Comparison of ENCODE assay signal across 33 mouse cellular contexts in genomic region chr2:130248226-130248625, GRCm38 (mm10). TPM values are rescaled to one million over a fixed set of nuclear protein-coding genes. Genes with fewer than 3 reads are reported as not detected.
DNase-seq lines count a peak whose midpoint lies in the region; ATAC-seq and TF ChIP-seq lines count a peak whose summit lies in the region.
"Had no signal": no experiment of that assay in that cellular context is flagged by ENCODE, and none has a peak within 500 bp of the region (broad histone marks: within the 10 kb centered on the region; RNA-seq: fewer than 3 reads in every experiment).

No protein-coding gene starts in this region.

- H3K36me3 ChIP-seq in stomach, embryonic 15.5 days = no peaks in the 10 kb centered on the region
- no peaks in the 10 kb centered on the region for H3K36me3 ChIP-seq in stomach, postnatal 0 days (ENCODE audit: control insufficient read depth, insufficient read depth, low read length)
- no peaks in the 10 kb centered on the region for H3K36me3 ChIP-seq in liver, embryonic 13.5 days
- H3K36me3 ChIP-seq in liver, embryonic 16.5 days (ENCODE audit: control insufficient read depth, insufficient read depth) = no peaks in the 10 kb centered on the region
- H3K36me3 ChIP-seq in forebrain, embryonic 13.5 days (ENCODE audit: poor library complexity, severe bottlenecking) = no peaks in the 10 kb centered on the region
- H3K36me3 ChIP-seq in intestine, embryonic 16.5 days (ENCODE audit: control insufficient read depth, insufficient read depth, low read length) = no peaks in the 10 kb centered on the region
- H3K36me3 ChIP-seq: forebrain, embryonic 10.5 days; G1E; heart, embryonic 10.5 days; heart, embryonic 13.5 days; hindbrain, embryonic 15.5 days had no signal

- TF ChIP-seq CTCF in stomach, postnatal 0 days (IDR thresholded peaks at IDR 0.05; ENCODE audit: low read depth) = no peak

- DNase-seq in stomach, postnatal 0 days (ENCODE audit: low spot score) = no peak
- peak; percentile 35 for DNase-seq in liver, embryonic 13.5 days
- DNase-seq in heart, adult 11 months = no peak
- DNase-seq: adrenal gland, adult 2 months; adrenal gland, postnatal 14 days; B cell, adult 2 months; cerebellum, adult 11 months; cerebellum, adult 8-10 months; cerebellum, postnatal 10 days; cerebellum, postnatal 36 days; forebrain, postnatal 0 days; gastrocnemius, adult 2 months; gastrocnemius, postnatal 25 days; heart, adult 2 months; heart, postnatal 14 days; heart, postnatal 4 days had no signal

- no peak for TF ChIP-seq EP300 in stomach, postnatal 0 days (optimal IDR thresholded peaks at IDR 0.05)

- no peaks in the 10 kb centered on the region for H3K27me3 ChIP-seq in stomach, embryonic 15.5 days (replicated peaks)
- H3K27me3 ChIP-seq in stomach, postnatal 0 days (ENCODE audit: control insufficient read depth, insufficient read depth, low read length) = no peaks in the 10 kb centered on the region
- H3K27me3 ChIP-seq in liver, embryonic 13.5 days = 0 out of 2 replicates have a peak, but pooled peaks cover 2% of the 10 kb centered on the region
- no peaks in the 10 kb centered on the region for H3K27me3 ChIP-seq in liver, embryonic 16.5 days (ENCODE audit: control insufficient read depth, insufficient read depth, low read depth, low read length)
- H3K27me3 ChIP-seq in forebrain, embryonic 13.5 days = no peaks in the 10 kb centered on the region
- H3K27me3 ChIP-seq in intestine, embryonic 16.5 days (replicated peaks; ENCODE audit: control insufficient read depth, insufficient read depth, low read length) = no peaks in the 10 kb centered on the region
- H3K27me3 ChIP-seq: hindbrain, embryonic 15.5 days had no signal

- no peak overlapping the region for H3K4me2 ChIP-seq in stomach, embryonic 15.5 days
- H3K4me2 ChIP-seq in stomach, postnatal 0 days (replicated peaks; ENCODE audit: low read depth) = no peak overlapping the region
- peak overlapping the region; percentile 19; the same call in 1 of the 2 replicates for H3K4me2 ChIP-seq in liver, embryonic 13.5 days
- no peak overlapping the region for H3K4me2 ChIP-seq in liver, embryonic 16.5 days (ENCODE audit: low read depth, low read length)
- no peak overlapping the region for H3K4me2 ChIP-seq in forebrain, embryonic 13.5 days
- H3K4me2 ChIP-seq in intestine, embryonic 16.5 days (ENCODE audit: low read depth, low read length) = no peak overlapping the region
- H3K4me2 ChIP-seq: heart, embryonic 13.5 days; hindbrain, embryonic 15.5 days had no signal

- ATAC-seq in stomach, embryonic 15.5 days (ENCODE audit: insufficient read depth, low FRiP score, low read depth) = peak; percentile 53; the same call in 1 of the 2 replicates
- ATAC-seq in stomach, postnatal 0 days (ENCODE audit: low FRiP score, low TSS enrichment) = no peak
- ATAC-seq in liver, embryonic 13.5 days (ENCODE audit: low read depth) = peak; percentile 95
- peak; percentile 84 for ATAC-seq in liver, embryonic 16.5 days (ENCODE audit: low read depth)
- ATAC-seq in forebrain, embryonic 13.5 days = no peak
- ATAC-seq in intestine, embryonic 16.5 days = no peak
- ATAC-seq: forebrain, embryonic 14.5 days; forebrain, postnatal 0 days had no signal

- 70% methylated on average over 7 of the region's 7 CpGs for WGBS in stomach, embryonic 15.5 days
- WGBS in stomach, postnatal 0 days = 63% methylated on average over 6 of the region's 7 CpGs
- 20% methylated on average over 7 of the region's 7 CpGs for WGBS in liver, embryonic 13.5 days (ENCODE audit: insufficient replicate concordance)
- 35% methylated on average over 7 of the region's 7 CpGs for WGBS in liver, embryonic 16.5 days (ENCODE audit: insufficient replicate concordance)
- 73% methylated on average over 7 of the region's 7 CpGs for WGBS in forebrain, embryonic 13.5 days
- WGBS in intestine, embryonic 16.5 days = 66% methylated on average over 7 of the region's 7 CpGs

- H3K4me3 ChIP-seq in stomach, embryonic 15.5 days (replicated peaks) = no peak overlapping the region
- no peak overlapping the region for H3K4me3 ChIP-seq in stomach, postnatal 0 days (ENCODE audit: low read depth, low read length)
- H3K4me3 ChIP-seq in liver, embryonic 13.5 days (replicated peaks) = no peak overlapping the region
- H3K4me3 ChIP-seq in liver, embryonic 16.5 days (ENCODE audit: low read depth, low read length) = no peak overlapping the region
- no peak overlapping the region for H3K4me3 ChIP-seq in forebrain, embryonic 13.5 days
- no peak overlapping the region for H3K4me3 ChIP-seq in intestine, embryonic 16.5 days (ENCODE audit: low read length)
- H3K4me3 ChIP-seq: forebrain, embryonic 10.5 days; gastrocnemius, adult 2 months; heart, adult 2 months; heart, embryonic 10.5 days; heart, embryonic 13.5 days; hindbrain, embryonic 15.5 days had no signal

- H3K9me3 ChIP-seq in stomach, embryonic 15.5 days = no peaks in the 10 kb centered on the region
- H3K9me3 ChIP-seq in stomach, postnatal 0 days (ENCODE audit: control insufficient read depth, low read length) = no peaks in the 10 kb centered on the region
- H3K9me3 ChIP-seq in liver, embryonic 13.5 days (replicated peaks) = no peaks in the 10 kb centered on the region
- no peaks in the 10 kb centered on the region for H3K9me3 ChIP-seq in liver, embryonic 16.5 days (replicated peaks; ENCODE audit: control insufficient read depth, low read length)
- no peaks in the 10 kb centered on the region for H3K9me3 ChIP-seq in forebrain, embryonic 13.5 days (replicated peaks)
- H3K9me3 ChIP-seq in intestine, embryonic 16.5 days (ENCODE audit: control insufficient read depth, low read length) = no peaks in the 10 kb centered on the region
- H3K9me3 ChIP-seq: forebrain, embryonic 10.5 days; G1E; heart, embryonic 10.5 days; heart, embryonic 13.5 days; hindbrain, embryonic 15.5 days had no signal

- no peaks in the 10 kb centered on the region for H3K4me1 ChIP-seq in stomach, embryonic 15.5 days
- no peaks in the 10 kb centered on the region for H3K4me1 ChIP-seq in stomach, postnatal 0 days (replicated peaks; ENCODE audit: control insufficient read depth, insufficient read depth)
- peaks cover 16% of the 10 kb centered on the region for H3K4me1 ChIP-seq in liver, embryonic 13.5 days (replicated peaks)
- peaks cover 7% of the 10 kb centered on the region for H3K4me1 ChIP-seq in liver, embryonic 16.5 days (ENCODE audit: control insufficient read depth, low read depth, low read length)
- H3K4me1 ChIP-seq in forebrain, embryonic 13.5 days = no peaks in the 10 kb centered on the region
- H3K4me1 ChIP-seq in intestine, embryonic 16.5 days (ENCODE audit: control insufficient read depth, insufficient read depth, low read length) = no peaks in the 10 kb centered on the region
- H3K4me1 ChIP-seq: forebrain, embryonic 10.5 days; heart, embryonic 10.5 days; heart, embryonic 13.5 days; hindbrain, embryonic 15.5 days had no signal

- H3K9ac ChIP-seq in stomach, embryonic 15.5 days = no peak overlapping the region
- H3K9ac ChIP-seq in stomach, postnatal 0 days (ENCODE audit: low read length) = no peak overlapping the region
- peak overlapping the region; percentile 23; the same call in 1 of the 2 replicates for H3K9ac ChIP-seq in liver, embryonic 13.5 days
- H3K9ac ChIP-seq in liver, embryonic 16.5 days (ENCODE audit: low read depth, low read length) = no peak overlapping the region
- no peak overlapping the region for H3K9ac ChIP-seq in forebrain, embryonic 13.5 days
- no peak overlapping the region for H3K9ac ChIP-seq in intestine, embryonic 16.5 days (ENCODE audit: low read depth, low read length)
- H3K9ac ChIP-seq: forebrain, postnatal 0 days; heart, embryonic 13.5 days; hindbrain, embryonic 15.5 days had no signal

- H3K27ac ChIP-seq in stomach, embryonic 15.5 days = no peak overlapping the region
- no peak overlapping the region for H3K27ac ChIP-seq in stomach, postnatal 0 days (replicated peaks)
- peak overlapping the region; percentile 63 for H3K27ac ChIP-seq in liver, embryonic 13.5 days
- no peak overlapping the region for H3K27ac ChIP-seq in liver, embryonic 16.5 days (ENCODE audit: low read length)
- H3K27ac ChIP-seq in forebrain, embryonic 13.5 days = no peak overlapping the region
- no peak overlapping the region for H3K27ac ChIP-seq in intestine, embryonic 16.5 days (ENCODE audit: low read length)
- H3K27ac ChIP-seq: forebrain, embryonic 10.5 days; gastrocnemius, adult 2 months; heart, adult 2 months; heart, embryonic 10.5 days; heart, embryonic 13.5 days; hindbrain, embryonic 15.5 days had no signal

RNA-seq across cellular contexts. Expression of gene Nop56, which starts 26.0 kb away (rescaled TPM):
- polyA plus RNA-seq in stomach, embryonic 15.5 days (2015; fragmentation: Nextera tagmentation; extraction: Ambion mirVana) = 260 and 287 TPM in 2 replicates
- 98.2 and 104 TPM in 2 replicates for polyA plus RNA-seq in stomach, postnatal 0 days (2015; fragmentation: Nextera tagmentation; extraction: Ambion mirVana)
- polyA plus RNA-seq in liver, embryonic 13.5 days (2015; fragmentation: Nextera tagmentation; extraction: Ambion mirVana) = 271 and 279 TPM in 2 replicates
- polyA plus RNA-seq in liver, embryonic 16.5 days (2015; fragmentation: Nextera tagmentation; extraction: Ambion mirVana) = 120 and 130 TPM in 2 replicates
- polyA plus RNA-seq in forebrain, embryonic 13.5 days (2015; fragmentation: Nextera tagmentation; extraction: Ambion mirVana) = 288 and 308 TPM in 2 replicates
- 209 and 237 TPM in 2 replicates for polyA plus RNA-seq in intestine, embryonic 16.5 days (2015; fragmentation: Nextera tagmentation; extraction: Ambion mirVana)

RNA-seq across cellular contexts. Expression of gene Idh3b, which starts 36.1 kb away (rescaled TPM):
- 171 and 192 TPM in 2 replicates for polyA plus RNA-seq in stomach, embryonic 15.5 days (2015; fragmentation: Nextera tagmentation; extraction: Ambion mirVana)
- polyA plus RNA-seq in stomach, postnatal 0 days (2015; fragmentation: Nextera tagmentation; extraction: Ambion mirVana) = 126 and 135 TPM in 2 replicates
- 117 and 120 TPM in 2 replicates for polyA plus RNA-seq in liver, embryonic 13.5 days (2015; fragmentation: Nextera tagmentation; extraction: Ambion mirVana)
- 106 and 108 TPM in 2 replicates for polyA plus RNA-seq in liver, embryonic 16.5 days (2015; fragmentation: Nextera tagmentation; extraction: Ambion mirVana)
- polyA plus RNA-seq in forebrain, embryonic 13.5 days (2015; fragmentation: Nextera tagmentation; extraction: Ambion mirVana) = 153 and 172 TPM in 2 replicates
- 300 and 308 TPM in 2 replicates for polyA plus RNA-seq in intestine, embryonic 16.5 days (2015; fragmentation: Nextera tagmentation; extraction: Ambion mirVana)

RNA-seq across cellular contexts. Expression of gene Ebf4, which starts 46.7 kb away (rescaled TPM):
- 2.8 and 3.1 TPM in 2 replicates for polyA plus RNA-seq in stomach, embryonic 15.5 days (2015; fragmentation: Nextera tagmentation; extraction: Ambion mirVana)
- 1.1 and 1.3 TPM in 2 replicates for polyA plus RNA-seq in stomach, postnatal 0 days (2015; fragmentation: Nextera tagmentation; extraction: Ambion mirVana)
- polyA plus RNA-seq in liver, embryonic 13.5 days (2015; fragmentation: Nextera tagmentation; extraction: Ambion mirVana) = 0.03 and 0.10 TPM in 2 replicates
- 0.05 TPM in 2 replicates for polyA plus RNA-seq in liver, embryonic 16.5 days (2015; fragmentation: Nextera tagmentation; extraction: Ambion mirVana)
- 2.1 and 2.6 TPM in 2 replicates for polyA plus RNA-seq in forebrain, embryonic 13.5 days (2015; fragmentation: Nextera tagmentation; extraction: Ambion mirVana)
- 0.97 and 1.2 TPM in 2 replicates for polyA plus RNA-seq in intestine, embryonic 16.5 days (2015; fragmentation: Nextera tagmentation; extraction: Ambion mirVana)
- polyA plus RNA-seq: G1E had no signal

RNA-seq across cellular contexts. Expression of gene Tmc2, which starts 53.2 kb away (rescaled TPM):
- 0.04 TPM in 1 of 2 replicates, not detected in the other for polyA plus RNA-seq in stomach, embryonic 15.5 days (2015; fragmentation: Nextera tagmentation; extraction: Ambion mirVana)
- polyA plus RNA-seq in stomach, postnatal 0 days (2015; fragmentation: Nextera tagmentation; extraction: Ambion mirVana) = 0.02 TPM in 1 of 2 replicates, not detected in the other
- not detected in 2 replicates for polyA plus RNA-seq in liver, embryonic 13.5 days (2015; fragmentation: Nextera tagmentation; extraction: Ambion mirVana)
- 0.04 and 0.11 TPM in 2 replicates for polyA plus RNA-seq in liver, embryonic 16.5 days (2015; fragmentation: Nextera tagmentation; extraction: Ambion mirVana)
- not detected in 2 replicates for polyA plus RNA-seq in forebrain, embryonic 13.5 days (2015; fragmentation: Nextera tagmentation; extraction: Ambion mirVana)
- polyA plus RNA-seq in intestine, embryonic 16.5 days (2015; fragmentation: Nextera tagmentation; extraction: Ambion mirVana) = not detected in 2 replicates
- polyA plus RNA-seq: adrenal gland, adult 2 months; cortical plate, adult 2 months; embryonic facial prominence, embryonic 11.5 days; embryonic facial prominence, embryonic 14.5 days; forebrain, embryonic 10.5 days; forebrain, embryonic 14.5 days; forebrain, postnatal 0 days; frontal cortex, adult 2 months; G1E; gonadal fat pad, adult 2 months; heart, adult 2 months; heart, embryonic 10.5 days; heart, embryonic 13.5 days; heart, embryonic 16.5 days; hindbrain, embryonic 11.5 days; hindbrain, embryonic 15.5 days had no signal

Comparison
In these comparisons a context has a peak if more than half of its experiments do, and no peak if none do; other contexts are left out.
1. ATAC-seq: peak in stomach, embryonic 15.5 days (single experiment), liver, embryonic 13.5 days (single experiment) and liver, embryonic 16.5 days (single experiment); none in stomach, postnatal 0 days (single experiment), forebrain, embryonic 13.5 days (single experiment) and intestine, embryonic 16.5 days (single experiment).